Mouse (Mus musculus) kidney, adult 2 months (tissue): ENCODE data around the gene Gm39653.

Source experiments
- CTCF ChIP-seq: fragments of 200-500 bp; conservative IDR thresholded peaks from 2 replicates; pipeline ENCODE4 v1.5.1; 2011; ENCODE audit warnings: low read depth, mild to moderate bottlenecking, control low read depth, low read length, moderate library complexity, mixed read lengths; ENCODE audit not compliant: insufficient read depth, insufficient read length
- POLR2A ChIP-seq: fragments of 200-500 bp; IDR thresholded peaks from one replicate; pipeline ENCODE4 v1.6.1; 2011; ENCODE audit warnings: low read depth, low read length, control low read depth

GRCm38 (mm10) chr1:63639921-63640320, 24.2 kb downstream of the Gm39653 start:
- TF ChIP-seq CTCF (no peak), POLR2A (no peak)
